Mouse (Mus musculus) spleen, adult 12 weeks (tissue): Measurements from ENCODE around the gene Add3.

Experiments
- DNase-seq: peaks from one replicate; pipeline ENCODE4 v3.0.0; 2022; ENCODE audit warnings: low spot score

Gene Add3

DNA sequence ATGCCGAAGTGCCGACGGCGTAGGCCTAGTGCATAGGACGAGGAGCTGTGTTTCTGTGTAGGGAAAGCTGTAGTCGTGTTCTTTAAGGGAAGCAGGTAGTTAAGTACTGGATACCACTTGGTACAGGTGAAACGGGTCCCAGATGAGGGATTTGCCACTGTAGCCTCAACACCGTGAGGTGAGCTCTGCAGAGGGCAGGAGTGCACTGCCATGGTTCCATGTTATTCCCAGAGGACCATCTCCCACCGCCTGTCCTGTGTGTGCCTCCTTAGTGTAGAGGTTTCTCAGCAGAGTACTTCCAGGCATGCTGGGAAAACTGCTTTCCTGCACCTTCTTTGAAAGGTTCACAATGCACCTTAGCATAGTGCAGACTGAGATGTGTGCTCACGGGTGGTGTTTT is 26.1 kb downstream of the Add3 start:
- no peak for DNase-seq

DNA sequence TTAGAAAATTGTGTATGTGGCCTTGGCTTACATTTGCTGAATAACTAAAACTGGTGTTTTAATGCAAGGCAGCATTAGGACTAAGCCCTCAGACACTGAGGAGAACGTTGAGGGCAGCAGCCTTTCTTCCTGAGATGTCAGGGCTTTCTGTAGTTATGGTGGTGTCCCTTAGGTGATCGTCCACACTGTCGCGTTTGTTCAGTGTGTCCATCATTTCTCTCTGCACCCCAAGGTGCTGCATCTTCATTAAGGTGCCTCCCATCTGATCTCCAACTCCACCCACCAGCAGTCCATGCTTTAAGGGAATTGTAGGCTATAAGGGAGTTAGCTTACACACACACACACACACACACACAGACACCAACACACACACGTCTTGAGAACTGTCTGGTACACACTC is 28.3 kb downstream of the Add3 start:
- DNase-seq = no peak

- no peak for DNase-seq
These were observed 30.4 kb downstream of the Add3 start for GRCm38 (mm10) chr19:53170651-53171050.

DNA sequence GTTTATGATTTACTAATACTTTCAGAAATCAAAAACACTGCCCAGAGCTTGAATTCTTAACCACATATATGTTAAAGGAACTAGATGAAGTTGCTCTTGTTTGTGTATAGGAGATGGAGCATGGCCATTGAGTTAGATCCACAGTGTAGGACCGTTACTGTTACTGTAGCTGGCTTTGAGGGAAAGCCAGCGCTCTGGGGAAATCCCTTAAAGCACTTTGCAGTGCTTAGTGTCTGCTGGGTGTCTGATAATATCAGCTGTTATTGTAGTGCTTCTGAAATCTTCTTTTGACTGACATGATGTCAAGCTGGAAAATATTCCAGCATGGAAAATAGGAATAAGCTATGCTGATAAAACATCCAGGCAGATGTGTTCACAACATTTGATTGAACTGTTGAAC is 33.8 kb downstream of the Add3 start:
- no peak for DNase-seq

GRCm38 (mm10) chr19:53175550-53175949 is 35.3 kb downstream of the Add3 start:
- no peak for DNase-seq

GRCm38 (mm10) chr19:53176518-53176917 is 36.3 kb downstream of the Add3 start:
- no peak for DNase-seq

- no peak for DNase-seq
These were observed 38.6 kb downstream of the Add3 start for GRCm38 (mm10) chr19:53178611-53179528.

GRCm38 (mm10) chr19:53180168-53180803 is 40.0 kb downstream of the Add3 start:
- DNase-seq = no peak

GRCm38 (mm10) chr19:53181003-53181861 is 41.0 kb downstream of the Add3 start:
- no peak for DNase-seq

DNA sequence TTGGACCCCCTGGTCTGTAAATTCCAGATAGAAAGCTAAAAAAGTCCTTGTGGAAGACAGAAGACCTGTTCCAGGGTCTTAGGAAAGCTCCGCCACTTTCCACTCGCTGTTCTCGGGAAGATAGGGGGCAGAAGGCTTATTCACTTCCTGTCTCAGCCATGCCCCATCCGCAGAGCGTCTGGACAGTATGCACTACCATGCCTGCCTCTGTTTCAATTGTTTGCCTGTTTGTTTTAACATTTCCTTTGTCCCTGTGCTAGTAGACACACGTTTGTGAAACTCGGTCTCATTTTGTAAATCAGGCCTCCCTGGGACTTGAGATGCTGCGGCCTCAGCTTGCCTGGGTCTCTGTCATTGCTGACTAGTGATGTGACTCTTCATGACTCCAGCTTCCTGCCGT is 43.4 kb downstream of the Add3 start:
- no peak for DNase-seq

DNA sequence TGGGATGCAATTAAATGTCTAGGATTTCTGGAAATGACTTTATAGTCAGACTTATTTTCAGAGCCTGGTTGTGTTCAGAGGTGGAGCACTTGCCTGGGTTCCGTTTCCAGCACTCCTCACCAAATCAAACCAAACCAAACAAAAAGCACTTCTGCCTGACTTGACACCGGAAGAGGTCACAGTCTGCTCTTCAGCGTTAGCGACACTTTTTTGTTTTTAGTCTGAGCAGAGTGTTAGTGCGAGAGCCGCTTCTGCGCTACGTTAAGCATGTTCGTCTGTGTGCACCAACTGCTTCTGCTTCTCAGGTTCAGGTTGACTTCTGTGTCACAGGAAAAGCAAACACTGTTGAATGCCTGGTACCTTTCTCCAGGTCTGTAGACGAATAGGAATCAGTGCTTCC is 44.0 kb downstream of the Add3 start:
- DNase-seq = no peak

DNA sequence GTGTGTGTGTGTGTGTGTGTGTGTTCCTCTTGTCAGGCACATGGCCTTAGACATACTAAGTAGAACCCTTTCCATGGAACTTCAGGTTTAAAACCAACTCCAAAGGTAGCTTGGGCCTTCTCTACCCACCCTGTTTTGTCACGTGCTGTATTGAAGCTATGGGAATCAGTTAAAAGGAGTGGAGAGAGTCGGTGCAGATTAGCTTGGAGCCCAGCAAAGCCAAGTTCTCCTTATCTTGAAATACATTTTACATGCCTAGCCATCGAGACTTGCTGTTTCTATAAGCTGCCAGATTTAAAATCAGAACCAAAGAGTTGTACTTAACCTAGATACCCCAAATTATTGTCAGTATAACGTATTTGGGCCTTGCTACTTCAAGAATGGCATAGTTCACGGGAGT is 44.7 kb downstream of the Add3 start:
- no peak for DNase-seq

- DNase-seq = peak; percentile 68
These were observed 45.4 kb downstream of the Add3 start for GRCm38 (mm10) chr19:53185486-53186134.

DNA sequence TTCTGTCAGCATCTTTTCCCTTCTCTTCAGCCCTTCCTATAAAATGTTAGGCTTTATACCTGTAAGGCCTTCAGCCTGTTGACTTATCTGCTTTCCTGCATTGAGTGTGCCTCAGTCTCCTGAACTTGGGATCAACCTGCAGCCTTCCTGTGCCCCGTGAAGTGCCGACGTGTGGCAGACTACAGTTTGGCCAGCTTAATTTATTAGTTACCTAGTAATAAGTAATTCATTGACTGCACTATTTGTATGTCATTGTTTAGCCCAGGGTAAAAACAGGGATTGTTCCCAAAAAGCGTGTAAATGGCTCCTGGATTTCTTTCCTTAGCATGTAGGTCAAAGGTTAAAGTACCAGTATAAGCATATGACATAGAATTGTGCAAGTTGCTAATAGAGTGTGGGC is 46.2 kb downstream of the Add3 start:
- DNase-seq = no peak

- DNase-seq = no peak
These were observed 47.3 kb downstream of the Add3 start for GRCm38 (mm10) chr19:53187533-53187932.

- no peak for DNase-seq
These were observed 47.9 kb downstream of the Add3 start for GRCm38 (mm10) chr19:53188186-53188585.

DNA sequence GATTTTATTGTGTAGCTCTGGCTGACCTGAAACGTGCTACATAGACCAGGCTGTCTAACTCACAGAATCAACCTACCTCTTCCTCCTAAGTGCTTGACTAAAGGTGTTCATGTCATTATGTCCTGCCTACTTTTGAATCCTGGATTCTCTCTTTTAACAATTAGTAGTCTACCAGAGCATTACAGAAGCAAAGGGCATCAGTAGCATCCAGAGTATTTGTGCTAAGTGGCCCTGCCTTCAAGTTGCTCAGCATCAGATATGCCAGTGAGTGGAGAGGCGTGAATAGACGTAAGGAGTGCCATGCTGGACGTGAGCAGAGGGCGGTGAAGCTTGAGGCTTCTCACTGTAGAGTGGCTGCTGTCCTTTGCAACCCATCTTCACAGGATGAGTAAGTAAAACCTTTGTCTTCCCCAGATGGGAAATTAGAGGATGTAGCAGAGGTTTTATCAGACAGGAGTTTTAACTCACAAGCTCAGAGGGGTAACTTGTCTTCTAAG is 48.5 kb downstream of the Add3 start:
- no peak for DNase-seq

DNA sequence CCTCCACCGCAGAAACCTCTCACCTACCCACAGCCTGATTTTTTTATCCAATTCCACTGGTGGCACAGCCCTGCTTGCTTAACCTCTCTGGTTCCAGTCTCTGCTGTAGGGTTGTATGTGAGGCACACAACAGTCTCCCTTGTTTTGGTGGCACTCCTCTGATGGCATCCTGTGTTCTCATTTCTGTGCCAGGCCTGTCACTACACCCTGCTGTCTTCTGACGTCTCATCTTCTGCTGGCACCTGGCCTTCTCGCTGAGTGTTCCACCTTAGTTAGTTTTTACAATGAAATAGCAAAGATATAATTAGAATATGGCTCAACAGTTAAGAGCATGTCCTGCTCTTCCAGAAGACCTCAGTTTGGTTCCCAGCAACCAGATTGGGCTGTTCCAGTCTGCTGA is 49.5 kb downstream of the Add3 start:
- DNase-seq = no peak

DNA sequence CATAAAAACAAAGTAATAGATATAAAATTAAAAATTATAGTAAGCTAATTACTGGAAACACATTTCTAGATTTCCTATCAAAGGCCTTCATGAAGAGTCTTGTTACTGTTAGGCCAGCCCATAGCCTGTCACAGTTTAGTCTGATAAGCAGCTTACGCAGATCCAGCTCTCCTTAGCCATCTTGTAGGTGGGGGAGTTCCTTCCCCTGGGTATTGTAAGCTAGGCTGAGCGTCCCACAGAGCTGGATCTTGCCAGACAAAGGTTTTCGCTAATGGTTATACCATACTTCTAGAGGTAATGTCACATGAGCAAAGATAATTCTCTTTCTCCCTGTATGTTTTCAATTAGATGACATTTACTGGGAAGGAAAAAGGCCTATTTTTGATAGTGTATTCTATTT is 50.0 kb downstream of the Add3 start:
- no peak for DNase-seq

GRCm38 (mm10) chr19:53191867-53192487 is 51.7 kb downstream of the Add3 start:
- DNase-seq = no peak

DNA sequence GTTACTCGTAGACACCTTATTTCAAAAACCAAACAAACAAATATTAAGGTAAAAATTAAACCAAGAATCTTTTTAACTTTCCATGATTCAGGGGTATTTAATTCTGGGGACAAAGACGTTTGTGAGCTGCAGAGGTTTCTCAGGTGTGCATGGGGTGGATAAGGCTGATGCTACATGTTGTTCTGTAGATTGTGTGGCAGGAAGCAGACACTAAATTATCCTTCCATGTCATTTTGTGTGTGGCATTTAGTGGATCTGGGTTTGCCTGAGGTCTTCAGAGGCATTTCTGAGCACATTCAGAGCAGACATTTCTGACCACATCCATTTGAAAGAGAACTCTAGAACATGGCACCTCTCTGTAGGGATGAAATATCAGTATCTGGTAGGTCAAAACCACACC is 52.9 kb downstream of the Add3 start:
- DNase-seq = no peak
